Mouse (Mus musculus) olfactory bulb, adult 2 months (tissue): ENCODE measurements around the gene Sash1. TPM values are rescaled to one million over a fixed set of nuclear protein-coding genes. Genes with fewer than 3 reads are reported as not detected.

Source experiments
- H3K27ac ChIP-seq: fragments of 200-500 bp; 2 replicates; pipeline ENCODE4 v1.5.1; 2012; ENCODE audit warnings: low read depth, low read length; ENCODE audit not compliant: insufficient read depth
- H3K4me1 ChIP-seq: fragments of 200-500 bp; 2 replicates; pipeline ENCODE4 v1.6.1; 2012; ENCODE audit warnings: low read length; ENCODE audit not compliant: control insufficient read depth, insufficient read depth
- H3K4me3 ChIP-seq: fragments of 200-500 bp; 2 replicates; pipeline ENCODE4 v1.5.1; 2012; ENCODE audit warnings: mild to moderate bottlenecking, low read depth, low read length, moderate library complexity; ENCODE audit not compliant: insufficient read depth
- CTCF ChIP-seq: fragments of 200-500 bp; IDR thresholded peaks from 2 replicates; pipeline ENCODE4 v1.5.1; 2012; ENCODE audit warnings: low read depth, mild to moderate bottlenecking, low read length, moderate library complexity; ENCODE audit not compliant: insufficient read depth
- POLR2A ChIP-seq: fragments of 200-500 bp; IDR thresholded peaks from 2 replicates; pipeline ENCODE4 v1.6.1; 2012; ENCODE audit warnings: mild to moderate bottlenecking, low read depth, low read length, moderate library complexity; ENCODE audit not compliant: insufficient read depth
- whole genome bisulfite sequencing: fragments of 180-500 bp; shearing (Covaris S2); methylation state at CpG from one replicate; pipeline ENCODE4 v1.1.7; 2018; 5-methylcytosine and 5-hydroxymethylcytosine counted together
- polyA plus RNA-seq: library from polyadenylated mRNA; stranded (reverse); fragments of >200 nt; gene quantifications from 2 replicates; pipeline ENCODE4 v1.2.4, GENCODE M21; 2012; ENCODE audit warnings: low replicate concordance; ENCODE audit not compliant: missing spikeins, insufficient read depth, insufficient read length

Gene Sash1
- polyA plus RNA-seq, 1 experiment: not detected

GRCm38 (mm10) chr10:8811261-8812039, 74.4 kb downstream of the Sash1 start:
- TF ChIP-seq POLR2A (no peak), CTCF (no peak)

GRCm38 (mm10) chr10:8810496-8810895, 75.4 kb downstream of the Sash1 start:
- TF ChIP-seq POLR2A: no peak
- no peak for TF ChIP-seq CTCF
- no peak overlapping the region for H3K27ac ChIP-seq
- 79% methylated on average over 7 of the region's 7 CpGs for WGBS
- H3K4me1 ChIP-seq: peaks cover 5% of the 10 kb centered on the region; the same call in 1 of the 2 replicates
- no peak overlapping the region for H3K4me3 ChIP-seq

More at GRCm38 (mm10) chr10:8811261-8812039, 74.4 kb downstream of the Sash1 start:
- no peak overlapping the region for H3K27ac ChIP-seq
- H3K4me3 ChIP-seq: no peak overlapping the region
- WGBS: 83% methylated on average over 4 of the region's 4 CpGs
- peaks cover 5% of the 10 kb centered on the region; the same call in 1 of the 2 replicates for H3K4me1 ChIP-seq

- Histone ChIP-seq H3K27ac (no peak overlapping the region), H3K4me3 (no peak overlapping the region), H3K4me1 (peaks cover 10% of the 10 kb centered on the region)
- 94% methylated on average over 10 of the region's 10 CpGs for WGBS
- TF ChIP-seq CTCF (no peak), POLR2A (no peak)
These were observed 77.5 kb downstream of the Sash1 start for GRCm38 (mm10) chr10:8808383-8808782.

GRCm38 (mm10) chr10:8807581-8807980, 78.3 kb downstream of the Sash1 start:
- no peak overlapping the region for H3K27ac ChIP-seq
- no peak for TF ChIP-seq CTCF
- 69% methylated on average over 9 of the region's 9 CpGs for WGBS
- no peak overlapping the region for H3K4me3 ChIP-seq
- peaks cover 10% of the 10 kb centered on the region for H3K4me1 ChIP-seq

- 99% methylated on average over 3 of the region's 3 CpGs for WGBS
These were observed 80.5 kb downstream of the Sash1 start for GRCm38 (mm10) chr10:8805402-8805801.

GRCm38 (mm10) chr10:8804292-8804691, 81.6 kb downstream of the Sash1 start:
- Histone ChIP-seq H3K4me3 (no peak overlapping the region), H3K27ac (no peak overlapping the region), H3K4me1 (peaks cover 22% of the 10 kb centered on the region)
- 42% methylated on average over 8 of the region's 8 CpGs for WGBS
- TF ChIP-seq CTCF (no peak), POLR2A (no peak)

More at GRCm38 (mm10) chr10:8805402-8805801, 80.5 kb downstream of the Sash1 start:
- no peak overlapping the region for H3K4me3 ChIP-seq
- TF ChIP-seq POLR2A (no peak), CTCF (no peak)
- H3K27ac ChIP-seq: no peak overlapping the region
- H3K4me1 ChIP-seq: peaks cover 22% of the 10 kb centered on the region

- H3K4me1 ChIP-seq: peaks cover 17% of the 10 kb centered on the region
- peak overlapping the region; percentile 25; the same call in 1 of the 2 replicates for H3K27ac ChIP-seq
- WGBS: 69% methylated on average over 12 of the region's 12 CpGs
- no peak overlapping the region for H3K4me3 ChIP-seq
- TF ChIP-seq CTCF (no peak), POLR2A (no peak)
These were observed 84.0 kb downstream of the Sash1 start for GRCm38 (mm10) chr10:8801719-8802347.

- 15% methylated on average over 14 of the region's 14 CpGs for WGBS
- H3K27ac ChIP-seq: peak overlapping the region; percentile 25; the same call in 1 of the 2 replicates
- peak overlapping the region; percentile 30 for H3K4me3 ChIP-seq
- peaks cover 17% of the 10 kb centered on the region for H3K4me1 ChIP-seq
- no peak for TF ChIP-seq POLR2A
- no peak for TF ChIP-seq CTCF
These were observed 84.7 kb downstream of the Sash1 start for GRCm38 (mm10) chr10:8801139-8801613.

- H3K27ac ChIP-seq: no peak overlapping the region
- peaks cover 12% of the 10 kb centered on the region for H3K4me1 ChIP-seq
- no peak overlapping the region for H3K4me3 ChIP-seq
- 68% methylated on average over 6 of the region's 6 CpGs for WGBS
- no peak for TF ChIP-seq POLR2A
- TF ChIP-seq CTCF: no peak
These were observed 88.0 kb downstream of the Sash1 start for GRCm38 (mm10) chr10:8797826-8798225.
